Mouse (Mus musculus) adrenal gland (tissue): ENCODE data around the gene Maip1.

Experiments
- intact Hi-C: fragments of 180-260 bp; cut with DNase I; formaldehyde crosslinking; loops from one replicate; pipeline ENCODE4 v1.15.1; 2025
- long read RNA-seq, 2 experiments: library from polyadenylated mRNA; unstranded; transcript quantifications; one replicate each; pipeline ENCODE4 v2.0.0; 2020; ENCODE audit warnings: borderline replicate concordance in 1 of 2; ENCODE audit not compliant: insufficient replicate concordance in 1 of 2

Maip1 gene
- long read RNA-seq, experiment 1, transcript Maip1-201 (5 exons, 3,540 nt): major isoform, 18 of 19 reads
- long read RNA-seq, experiment 1, partial matches to known transcripts: 0 of 19 reads
- long read RNA-seq, experiment 1, other reads (novel, unspliced or antisense): 1 of 19 reads
- long read RNA-seq, experiment 2, transcript Maip1-201 (5 exons, 3,540 nt): major isoform, 25 of 28 reads
- long read RNA-seq, experiment 2, partial matches to known transcripts: 2 of 28 reads
- long read RNA-seq, experiment 2, other reads (novel, unspliced or antisense): 1 of 28 reads

GRCm38 (mm10) chr1:57406187-57407151 is at the start of gene Maip1, which contains the start of gene Tyw5:
Gene Maip1, plus strand, starts transcription at chr1:57406328.
Gene Tyw5, minus strand, starts transcription at chr1:57407101.
- intact Hi-C loops: no loop called here

- intact Hi-C loops: no loop called here
Observed at GRCm38 (mm10) chr1:57358546-57358945, 47.6 kb upstream of the Maip1 start.

- intact Hi-C loops: no loop called here
Observed at GRCm38 (mm10) chr1:57367446-57367845, 38.7 kb upstream of the Maip1 start.

- intact Hi-C loops: no loop called here
Observed at GRCm38 (mm10) chr1:57369111-57369510, 37.0 kb upstream of the Maip1 start.

- intact Hi-C loops: no loop called here
Observed at GRCm38 (mm10) chr1:57370451-57370850, 35.7 kb upstream of the Maip1 start.

- intact Hi-C loops: no loop called here
Observed at GRCm38 (mm10) chr1:57375276-57375675, 30.9 kb upstream of the Maip1 start.

GRCm38 (mm10) chr1:57376806-57377205 is 29.3 kb upstream of the Maip1 start:
- intact Hi-C loops: no loop called here

- intact Hi-C loops: no loop called here
Observed at GRCm38 (mm10) chr1:57377376-57378341, 28.5 kb upstream of the Maip1 start, which contains the start of gene 1700066M21Rik. Gene 1700066M21Rik, plus strand, starts transcription at chr1:57377620.

- intact Hi-C loops: no loop called here
Observed at GRCm38 (mm10) chr1:57386519-57386918, 19.6 kb upstream of the Maip1 start.

GRCm38 (mm10) chr1:57387876-57388275 is 18.3 kb upstream of the Maip1 start:
- intact Hi-C loops: no loop called here

GRCm38 (mm10) chr1:57388402-57389155 is 17.5 kb upstream of the Maip1 start:
- intact Hi-C loops: no loop called here

GRCm38 (mm10) chr1:57390993-57391790 is 14.9 kb upstream of the Maip1 start:
- intact Hi-C loops: no loop called here

GRCm38 (mm10) chr1:57392417-57392816 is 13.7 kb upstream of the Maip1 start:
- intact Hi-C loops: no loop called here

GRCm38 (mm10) chr1:57394051-57394450 is 12.1 kb upstream of the Maip1 start:
- intact Hi-C loops: no loop called here

- intact Hi-C loops: no loop called here
Observed at GRCm38 (mm10) chr1:57400321-57400720, 5.8 kb upstream of the Maip1 start.

GRCm38 (mm10) chr1:57400877-57401276 is 5.3 kb upstream of the Maip1 start:
- intact Hi-C loops: no loop called here

GRCm38 (mm10) chr1:57402116-57402515 is 4.0 kb upstream of the Maip1 start:
- intact Hi-C loops: no loop called here

- intact Hi-C loops: no loop called here
Observed at GRCm38 (mm10) chr1:57408994-57409393, 2.9 kb downstream of the Maip1 start.

- intact Hi-C loops: no loop called here
Observed at GRCm38 (mm10) chr1:57413397-57413796, 7.3 kb downstream of the Maip1 start.
